In the genomic region with DNA sequence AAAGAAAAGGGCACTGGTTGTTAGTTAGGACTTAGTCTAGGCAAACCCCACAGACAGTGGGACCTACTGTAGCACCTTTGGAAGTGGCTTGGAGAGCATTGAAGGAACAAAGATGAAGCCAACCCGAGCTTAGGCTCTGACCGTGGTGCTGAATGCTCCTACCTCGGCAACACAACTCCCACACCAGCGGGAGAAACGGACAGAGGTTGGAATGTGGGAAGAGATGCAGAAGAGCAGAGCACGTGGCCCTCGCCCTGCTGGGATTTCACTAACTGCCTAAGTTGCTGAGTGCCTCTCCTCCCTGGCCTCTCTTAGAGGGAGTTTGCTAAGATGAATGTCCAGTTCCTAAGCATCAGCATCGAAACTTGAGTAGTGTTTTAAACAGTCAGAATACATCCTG, we compare ENCODE assay signal across 18 mouse cellular contexts.
DNase-seq lines count a peak whose midpoint lies in the region; ATAC-seq and TF ChIP-seq lines count a peak whose summit lies in the region.
"Had no signal": no experiment of that assay in that cellular context is flagged by ENCODE, and none has a peak within 500 bp of the region (broad histone marks: within the 10 kb centered on the region; RNA-seq: fewer than 3 reads in every experiment).

No protein-coding gene starts in this region.

- DNase-seq in frontal cortex, postnatal 36 days (ENCODE audit: low spot score in 2 of 2), result no peak
- DNase-seq in lung, embryonic 14.5 days, result peak; percentile 75
- no peak for DNase-seq in lung, adult 18-20 months
- peak; percentile 77 for DNase-seq in embryo, embryonic 10 days (ENCODE audit: low spot score)
- DNase-seq in limb, embryonic 14.5 days (ENCODE audit: low spot score), result peak; percentile 54
- no peak for DNase-seq in natural killer cell, adult 2 months (ENCODE audit: low spot score in 2 of 2)
- DNase-seq in liver, postnatal 0 days, result no peak
- DNase-seq: cerebellum, adult 11 months; gastrocnemius, postnatal 25 days; right cerebral cortex, postnatal 25 days; thymus, postnatal 4 days had no signal

- H3K4me3 ChIP-seq in lung, embryonic 14.5 days (ENCODE audit: low read depth, low read length), result no peak overlapping the region
- no peak overlapping the region for H3K4me3 ChIP-seq in limb, embryonic 14.5 days (replicated peaks; ENCODE audit: low read length)
- H3K4me3 ChIP-seq in liver, postnatal 0 days (ENCODE audit: low read depth, low read length), result no peak overlapping the region
- H3K4me3 ChIP-seq: embryonic facial prominence, embryonic 15.5 days; hindbrain, embryonic 12.5 days; kidney, embryonic 15.5 days; stomach, embryonic 15.5 days had no signal

- no peak overlapping the region for H3K4me2 ChIP-seq in lung, embryonic 14.5 days
- no peak overlapping the region for H3K4me2 ChIP-seq in limb, embryonic 14.5 days (replicated peaks; ENCODE audit: low read depth, low read length, severe bottlenecking)
- H3K4me2 ChIP-seq in liver, postnatal 0 days (ENCODE audit: low read depth, low read length), result no peak overlapping the region
- H3K4me2 ChIP-seq: embryonic facial prominence, embryonic 15.5 days; hindbrain, embryonic 12.5 days; kidney, embryonic 15.5 days; liver, embryonic 11.5 days; stomach, embryonic 15.5 days had no signal

- no peak overlapping the region for H3K27ac ChIP-seq in lung, embryonic 14.5 days (ENCODE audit: low read depth)
- H3K27ac ChIP-seq in limb, embryonic 14.5 days (replicated peaks; ENCODE audit: low read depth, low read length), result no peak overlapping the region
- no peak overlapping the region for H3K27ac ChIP-seq in liver, postnatal 0 days (ENCODE audit: low read depth)
- H3K27ac ChIP-seq: embryonic facial prominence, embryonic 15.5 days; hindbrain, embryonic 12.5 days; kidney, embryonic 15.5 days; stomach, embryonic 15.5 days had no signal

- no peaks in the 10 kb centered on the region; the same call in 1 of the 2 replicates for H3K4me1 ChIP-seq in lung, embryonic 14.5 days (ENCODE audit: insufficient read depth)
- H3K4me1 ChIP-seq in limb, embryonic 14.5 days (ENCODE audit: control insufficient read depth, insufficient read depth, low read length), result no peaks in the 10 kb centered on the region
- H3K4me1 ChIP-seq in liver, postnatal 0 days (ENCODE audit: insufficient read depth), result no peaks in the 10 kb centered on the region
- H3K4me1 ChIP-seq: embryonic facial prominence, embryonic 15.5 days; hindbrain, embryonic 12.5 days; kidney, embryonic 15.5 days; stomach, embryonic 15.5 days had no signal

- no peak for TF ChIP-seq EP300 in liver, postnatal 0 days (IDR thresholded peaks at IDR 0.05; ENCODE audit: low read depth)

- peak; percentile 6; the same call in 1 of the 2 replicates for ATAC-seq in frontal cortex, adult (ENCODE audit: low TSS enrichment)
- no peak for ATAC-seq in lung, embryonic 14.5 days (ENCODE audit: insufficient read depth)
- ATAC-seq in limb, embryonic 14.5 days (ENCODE audit: low FRiP score, low read depth), result no peak
- no peak for ATAC-seq in liver, postnatal 0 days
- ATAC-seq: forebrain, embryonic 14.5 days had no signal

- H3K27me3 ChIP-seq in lung, embryonic 14.5 days (ENCODE audit: insufficient read depth, low read length), result no peaks in the 10 kb centered on the region
- no peaks in the 10 kb centered on the region for H3K27me3 ChIP-seq in limb, embryonic 14.5 days (ENCODE audit: control insufficient read depth, insufficient read depth, low read length)
- H3K27me3 ChIP-seq in liver, postnatal 0 days (ENCODE audit: insufficient read depth, low read length), result 0 out of 2 replicates have a peak, but pooled peaks cover 2% of the 10 kb centered on the region
- H3K27me3 ChIP-seq: embryonic facial prominence, embryonic 15.5 days; hindbrain, embryonic 12.5 days; kidney, embryonic 15.5 days; stomach, embryonic 15.5 days had no signal

- no peak for TF ChIP-seq POLR2A in limb, embryonic 14.5 days (IDR thresholded peaks at IDR 0.05; ENCODE audit: borderline replicate concordance, extremely low read depth, insufficient read depth, insufficient read length)

- TF ChIP-seq CTCF in lung, embryonic 14.5 days (IDR thresholded peaks at IDR 0.05; ENCODE audit: low read depth), result no peak
- no peak for TF ChIP-seq CTCF in liver, postnatal 0 days (IDR thresholded peaks at IDR 0.05; ENCODE audit: low read depth)

- no peak overlapping the region for H3K9ac ChIP-seq in lung, embryonic 14.5 days
- no peak overlapping the region for H3K9ac ChIP-seq in limb, embryonic 14.5 days (ENCODE audit: low read depth, low read length, severe bottlenecking)
- no peak overlapping the region for H3K9ac ChIP-seq in liver, postnatal 0 days (replicated peaks)
- H3K9ac ChIP-seq: embryonic facial prominence, embryonic 15.5 days; hindbrain, embryonic 12.5 days; kidney, embryonic 15.5 days; stomach, embryonic 15.5 days had no signal

- no peaks in the 10 kb centered on the region for H3K36me3 ChIP-seq in lung, embryonic 14.5 days (ENCODE audit: insufficient read depth)
- H3K36me3 ChIP-seq in limb, embryonic 14.5 days (ENCODE audit: control insufficient read depth, insufficient read depth, low read length), result no peaks in the 10 kb centered on the region
- no peaks in the 10 kb centered on the region for H3K36me3 ChIP-seq in liver, postnatal 0 days (replicated peaks; ENCODE audit: insufficient read depth, low read length)
- H3K36me3 ChIP-seq: embryonic facial prominence, embryonic 15.5 days; hindbrain, embryonic 12.5 days; kidney, embryonic 15.5 days; stomach, embryonic 15.5 days had no signal

- 9% methylated on average over 8 of the region's 8 CpGs for WGBS in lung, embryonic 14.5 days
- 12% methylated on average over 8 of the region's 8 CpGs for WGBS in limb, embryonic 14.5 days
- 18% methylated on average over 8 of the region's 8 CpGs for WGBS in liver, postnatal 0 days (ENCODE audit: insufficient replicate concordance)

- no peaks in the 10 kb centered on the region for H3K9me3 ChIP-seq in lung, embryonic 14.5 days (ENCODE audit: low read depth, low read length)
- H3K9me3 ChIP-seq in limb, embryonic 14.5 days (ENCODE audit: control insufficient read depth, low read length), result no peaks in the 10 kb centered on the region
- H3K9me3 ChIP-seq in liver, postnatal 0 days (ENCODE audit: low read length), result no peaks in the 10 kb centered on the region
- H3K9me3 ChIP-seq: embryonic facial prominence, embryonic 15.5 days; hindbrain, embryonic 12.5 days; kidney, embryonic 15.5 days; stomach, embryonic 15.5 days had no signal

Comparison
In these comparisons a context has a peak if more than half of its experiments do, and no peak if none do; other contexts are left out.
1. DNase-seq: peak in lung, embryonic 14.5 days (single experiment), embryo, embryonic 10 days (single experiment) and limb, embryonic 14.5 days (single experiment); none in frontal cortex, postnatal 36 days (0 of 2), lung, adult 18-20 months (0 of 2), natural killer cell, adult 2 months (0 of 2) and liver, postnatal 0 days (single experiment).